Mouse (Mus musculus) hindbrain, embryonic 13.5 days (tissue): ENCODE measurements at regions not wholly inside any gene's neighbourhood (a gene's known extent, or its start where the extent isn't known, plus 50 kb on each side); places are given as distances from the start of the nearest gene placed in this dataset.
A peak's percentile ranks its signal among the peaks of the same experiment; 100 is the strongest.
"Not testable (repeated sequence)": the region's sequence is repeated elsewhere in the genome, so short reads cannot be mapped to it uniquely, and the experiment has no call there.

ENCODE experiments used
- ATAC-seq: fragments of 200-750 bp; cut with Nextera tagmentation; 2 replicates; pipeline ENCODE4 v1.8.0; 2017; ENCODE audit warnings: moderate TSS enrichment; ENCODE audit not compliant: low FRiP score
- H3K27ac ChIP-seq: fragments of 300-500 bp; sonication (generic); 2 replicates; pipeline ENCODE4 v1.5.1; 2015; ENCODE audit warnings: inconsistent platforms, mild to moderate bottlenecking, moderate library complexity
- H3K27me3 ChIP-seq: fragments of 300-500 bp; sonication (generic); 2 replicates; pipeline ENCODE4 v1.6.1; 2015; ENCODE audit warnings: mild to moderate bottlenecking, inconsistent platforms
- H3K36me3 ChIP-seq: fragments of 300-500 bp; sonication (generic); 2 replicates; pipeline ENCODE4 v1.6.1; 2015; ENCODE audit warnings: mild to moderate bottlenecking, inconsistent platforms
- H3K4me1 ChIP-seq: fragments of 300-500 bp; sonication (generic); replicated peaks from 2 replicates; pipeline ENCODE4 v1.6.1; 2015; ENCODE audit warnings: inconsistent platforms
- H3K4me2 ChIP-seq: fragments of 300-500 bp; sonication (generic); 2 replicates; pipeline ENCODE4 v1.6.1; 2015; ENCODE audit warnings: inconsistent platforms, mild to moderate bottlenecking, moderate library complexity
- H3K4me3 ChIP-seq: fragments of 300-500 bp; sonication (generic); 2 replicates; pipeline ENCODE4 v1.5.1; 2015; ENCODE audit warnings: mild to moderate bottlenecking, inconsistent platforms
- H3K9ac ChIP-seq: fragments of 300-500 bp; sonication (generic); 2 replicates; pipeline ENCODE4 v1.6.1; 2015; ENCODE audit warnings: mild to moderate bottlenecking, inconsistent platforms
- H3K9me3 ChIP-seq: fragments of 300-500 bp; sonication (generic); 2 replicates; pipeline ENCODE4 v1.6.1; 2016; ENCODE audit warnings: inconsistent platforms
- WGBS: fragments of 180-500 bp; shearing (Covaris S2); methylation state at CpG from one replicate; pipeline ENCODE4 v1.1.7; 2015; 5-methylcytosine and 5-hydroxymethylcytosine counted together

DNA sequence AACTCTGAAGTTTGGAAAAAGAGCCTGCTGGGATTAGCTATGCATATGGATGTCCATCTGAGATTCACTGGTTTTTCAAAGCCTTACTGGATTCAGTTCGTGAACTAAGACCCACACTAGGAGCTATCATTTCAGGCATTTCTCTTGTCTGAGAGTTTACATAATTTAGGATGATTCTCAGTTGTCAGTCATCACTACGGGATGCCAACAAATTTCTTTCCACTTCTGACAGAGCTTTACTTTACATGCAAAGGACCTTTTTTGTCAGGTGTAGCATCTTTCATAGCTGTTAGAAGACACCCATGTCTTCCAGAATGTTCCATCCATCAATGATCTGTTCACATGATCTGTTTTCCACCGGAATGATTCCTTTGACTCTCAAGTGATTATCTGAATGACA, 154.4 kb downstream of the Gm31371 start:
- H3K4me2 ChIP-seq, H3K4me3 ChIP-seq, H3K9me3 ChIP-seq, H3K27ac ChIP-seq, H3K36me3 ChIP-seq, H3K4me1 ChIP-seq, H3K27me3 ChIP-seq, H3K9ac ChIP-seq, ATAC-seq: not testable (repeated sequence)
- WGBS = 75% methylated on average over 2 of the region's 3 CpGs

DNA sequence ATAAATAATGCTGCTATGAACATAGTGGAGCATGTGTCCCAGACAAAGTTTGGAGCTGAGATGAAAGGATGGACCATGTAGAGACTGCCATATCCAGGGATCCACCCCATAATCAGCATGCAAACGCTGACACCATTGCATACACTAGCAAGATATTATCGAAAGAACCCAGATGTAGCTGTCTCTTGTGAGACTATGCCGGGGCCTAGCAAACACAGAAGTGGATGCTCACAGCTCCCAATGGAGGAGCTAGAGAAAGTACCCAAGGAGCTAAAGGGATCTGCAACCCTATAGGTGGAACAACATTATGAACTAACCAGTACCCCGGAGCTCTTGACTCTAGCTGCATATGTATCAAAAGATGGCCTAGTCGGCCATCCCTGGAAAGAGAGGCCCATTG, 194.9 kb downstream of the Gm31371 start:
- H3K4me2 ChIP-seq, H3K9me3 ChIP-seq, ATAC-seq, H3K36me3 ChIP-seq, H3K4me3 ChIP-seq, H3K4me1 ChIP-seq, H3K9ac ChIP-seq, H3K27me3 ChIP-seq, H3K27ac ChIP-seq: not testable (repeated sequence)
- WGBS = 84% methylated on average over 5 of the region's 5 CpGs

DNA sequence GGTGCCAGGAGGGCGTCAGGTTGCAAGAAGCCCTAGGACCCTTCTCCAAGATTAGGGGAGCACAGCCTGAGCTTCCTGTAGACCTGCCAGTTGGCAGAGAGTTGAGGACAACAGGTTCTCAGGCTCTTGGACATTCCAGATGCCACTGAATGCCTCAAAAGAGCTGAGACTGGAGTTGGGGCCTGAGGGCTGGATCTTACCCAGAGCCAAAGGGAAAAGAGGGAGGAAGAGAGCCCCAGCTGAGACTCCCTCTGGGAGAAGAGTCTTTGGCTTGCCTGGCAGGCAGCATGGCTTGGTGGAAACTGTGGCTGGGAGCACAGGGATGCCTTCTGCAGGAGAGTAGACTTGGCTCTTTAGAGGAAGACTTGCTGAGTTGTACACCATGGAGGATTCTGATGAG, 197.0 kb downstream of the Gm31371 start:
- not testable (repeated sequence) for H3K9ac ChIP-seq, H3K36me3 ChIP-seq, H3K9me3 ChIP-seq, ATAC-seq, H3K4me2 ChIP-seq, H3K4me3 ChIP-seq, H3K4me1 ChIP-seq, H3K27ac ChIP-seq, H3K27me3 ChIP-seq
- WGBS = no CpG with 5 or more reads among the region's 1 CpGs

DNA sequence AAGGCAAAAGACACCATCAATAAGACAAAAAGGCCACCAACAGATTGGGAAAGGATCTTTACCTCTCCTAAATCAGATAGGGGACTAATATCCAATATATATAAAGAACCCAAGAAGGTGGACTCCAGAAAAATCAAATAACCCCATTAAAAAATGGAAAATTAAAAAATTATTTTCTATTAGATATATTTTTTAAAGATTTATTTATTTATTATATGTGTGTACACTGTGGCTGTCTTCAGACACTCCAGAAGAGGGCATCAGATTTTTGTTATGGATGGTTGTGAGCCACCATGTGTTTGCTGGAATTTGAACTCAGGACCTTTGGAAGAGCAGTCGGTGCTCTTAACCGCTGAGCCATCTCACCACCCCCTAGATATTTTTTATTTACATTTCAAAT, 199.2 kb downstream of the Gm31371 start:
- H3K9ac ChIP-seq, H3K27ac ChIP-seq, H3K36me3 ChIP-seq, H3K9me3 ChIP-seq, ATAC-seq, H3K4me2 ChIP-seq, H3K4me3 ChIP-seq, H3K27me3 ChIP-seq, H3K4me1 ChIP-seq: not testable (repeated sequence)
- WGBS = no CpG with 5 or more reads among the region's 2 CpGs

DNA sequence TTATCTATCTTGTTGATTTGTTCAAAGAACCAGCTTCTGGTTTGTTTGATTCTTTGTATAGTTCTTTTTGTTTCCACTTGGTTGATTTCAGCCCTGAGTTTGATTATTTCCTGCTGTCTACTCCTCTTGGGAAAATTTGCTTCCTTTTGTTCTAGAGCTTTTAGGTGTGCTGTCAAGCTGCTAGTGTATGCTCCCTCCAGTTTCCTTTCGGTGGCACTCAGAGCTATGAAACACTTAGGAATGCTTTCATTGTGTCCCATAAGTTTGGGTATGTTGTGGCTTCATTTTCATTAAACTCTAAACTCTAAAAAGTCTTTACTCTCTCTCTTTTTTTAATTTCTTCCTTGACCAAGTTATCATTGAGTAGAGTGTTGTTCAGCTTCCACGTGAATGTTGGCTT, 204.0 kb downstream of the Gm31371 start:
- H3K27ac ChIP-seq, H3K4me2 ChIP-seq, H3K9ac ChIP-seq, H3K36me3 ChIP-seq, H3K4me3 ChIP-seq, ATAC-seq, H3K9me3 ChIP-seq, H3K4me1 ChIP-seq, H3K27me3 ChIP-seq: not testable (repeated sequence)
- WGBS = 86% methylated on average over 1 of the region's 2 CpGs

DNA sequence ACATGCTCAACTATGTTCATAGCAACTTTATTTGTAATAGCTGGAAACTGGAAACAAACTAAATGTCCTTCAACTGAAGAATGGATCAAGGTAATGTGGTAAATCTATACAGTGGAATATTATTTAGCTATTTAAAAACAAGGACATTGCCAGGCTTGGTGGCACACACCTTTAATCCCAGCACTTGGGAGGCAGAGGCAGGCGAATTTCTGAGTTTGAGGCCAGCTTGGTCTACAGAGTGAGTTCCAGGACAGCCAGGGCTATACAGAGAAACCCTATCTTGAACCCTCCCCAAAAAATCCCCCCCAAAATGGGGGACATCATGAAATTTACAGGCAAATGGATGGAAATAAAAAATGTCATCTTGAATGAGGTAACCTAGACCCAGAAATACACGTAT, 213.6 kb downstream of the Gm31371 start:
- not testable (repeated sequence) for ATAC-seq, H3K4me2 ChIP-seq, H3K9ac ChIP-seq, H3K4me1 ChIP-seq, H3K27me3 ChIP-seq, H3K36me3 ChIP-seq, H3K4me3 ChIP-seq, H3K9me3 ChIP-seq, H3K27ac ChIP-seq
- WGBS = 73% methylated on average over 2 of the region's 2 CpGs

DNA sequence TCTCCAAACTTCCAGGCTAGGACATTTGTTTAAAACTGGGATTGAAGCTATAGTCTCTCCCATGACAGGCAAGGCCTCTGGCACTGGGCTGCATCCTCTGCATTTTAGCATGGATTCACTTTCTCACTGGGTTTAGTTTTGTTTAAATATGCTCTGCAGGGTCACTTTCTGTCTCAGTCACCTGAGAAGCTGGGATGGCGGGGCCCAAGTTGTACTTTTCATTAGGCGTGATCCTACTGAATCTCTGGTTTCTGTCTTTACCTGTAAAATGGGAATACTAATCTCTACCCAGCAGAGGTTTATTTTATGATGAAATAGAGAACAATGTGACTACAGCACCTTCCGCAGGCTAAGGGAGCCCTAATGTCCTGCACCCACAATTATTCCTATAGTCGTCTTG, 216.4 kb downstream of the Gm31371 start:
- H3K9me3 ChIP-seq, H3K4me1 ChIP-seq, H3K9ac ChIP-seq, ATAC-seq, H3K4me3 ChIP-seq, H3K27me3 ChIP-seq, H3K36me3 ChIP-seq, H3K4me2 ChIP-seq, H3K27ac ChIP-seq: not testable (repeated sequence)
- WGBS = 82% methylated on average over 4 of the region's 4 CpGs

DNA sequence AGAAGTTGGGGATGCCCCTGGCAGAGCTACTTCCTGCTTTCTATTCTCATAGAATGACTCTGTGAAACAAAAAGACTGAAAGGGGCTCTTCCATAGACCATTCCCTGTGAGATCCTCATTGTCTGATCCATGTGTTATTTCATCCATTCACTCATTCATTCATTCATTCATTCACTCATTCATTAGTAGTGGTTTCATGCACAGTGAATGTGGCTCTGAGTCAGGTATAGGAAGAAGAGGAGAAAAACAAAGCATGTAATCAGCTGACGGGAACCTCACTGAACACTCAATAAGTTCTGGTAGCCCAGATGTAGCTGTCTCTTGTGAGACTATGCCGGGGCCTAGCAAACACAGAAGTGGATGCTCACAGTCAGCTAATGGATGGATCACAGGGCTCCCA, 217.0 kb downstream of the Gm31371 start:
- 98% methylated on average over 2 of the region's 2 CpGs for WGBS
- not testable (repeated sequence) for H3K36me3 ChIP-seq, ATAC-seq, H3K4me3 ChIP-seq, H3K9me3 ChIP-seq, H3K27me3 ChIP-seq, H3K4me2 ChIP-seq, H3K4me1 ChIP-seq, H3K27ac ChIP-seq, H3K9ac ChIP-seq

DNA sequence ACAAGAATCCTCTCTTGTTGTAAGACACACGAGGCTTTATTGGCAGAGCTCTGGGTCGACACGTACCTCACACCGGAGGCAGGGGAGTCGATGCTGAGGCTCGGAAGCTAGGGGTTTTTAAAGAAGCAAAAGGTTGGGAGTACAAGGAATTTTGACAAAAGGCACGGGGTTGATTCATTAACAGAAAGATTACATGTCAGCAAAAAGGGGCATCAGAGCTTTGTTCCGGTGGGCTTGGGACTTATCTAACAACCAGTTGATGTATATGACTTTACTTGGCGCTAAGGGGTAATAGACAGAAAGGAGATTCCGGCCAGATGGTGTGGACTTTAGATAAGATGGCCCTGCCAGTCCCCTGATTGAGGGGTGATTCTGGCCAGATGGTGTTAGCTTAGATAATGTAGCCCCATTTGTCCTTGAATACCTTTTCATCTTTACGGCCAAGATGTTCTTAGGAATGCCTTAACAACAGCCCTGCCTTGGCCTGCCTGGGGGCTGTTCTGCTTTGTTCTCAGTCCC, 218.3 kb downstream of the Gm31371 start:
- not testable (repeated sequence) for H3K27ac ChIP-seq, H3K27me3 ChIP-seq, H3K4me3 ChIP-seq, H3K9me3 ChIP-seq, H3K4me1 ChIP-seq, H3K4me2 ChIP-seq, H3K36me3 ChIP-seq, ATAC-seq, H3K9ac ChIP-seq
- 94% methylated on average over 10 of the region's 11 CpGs for WGBS

DNA sequence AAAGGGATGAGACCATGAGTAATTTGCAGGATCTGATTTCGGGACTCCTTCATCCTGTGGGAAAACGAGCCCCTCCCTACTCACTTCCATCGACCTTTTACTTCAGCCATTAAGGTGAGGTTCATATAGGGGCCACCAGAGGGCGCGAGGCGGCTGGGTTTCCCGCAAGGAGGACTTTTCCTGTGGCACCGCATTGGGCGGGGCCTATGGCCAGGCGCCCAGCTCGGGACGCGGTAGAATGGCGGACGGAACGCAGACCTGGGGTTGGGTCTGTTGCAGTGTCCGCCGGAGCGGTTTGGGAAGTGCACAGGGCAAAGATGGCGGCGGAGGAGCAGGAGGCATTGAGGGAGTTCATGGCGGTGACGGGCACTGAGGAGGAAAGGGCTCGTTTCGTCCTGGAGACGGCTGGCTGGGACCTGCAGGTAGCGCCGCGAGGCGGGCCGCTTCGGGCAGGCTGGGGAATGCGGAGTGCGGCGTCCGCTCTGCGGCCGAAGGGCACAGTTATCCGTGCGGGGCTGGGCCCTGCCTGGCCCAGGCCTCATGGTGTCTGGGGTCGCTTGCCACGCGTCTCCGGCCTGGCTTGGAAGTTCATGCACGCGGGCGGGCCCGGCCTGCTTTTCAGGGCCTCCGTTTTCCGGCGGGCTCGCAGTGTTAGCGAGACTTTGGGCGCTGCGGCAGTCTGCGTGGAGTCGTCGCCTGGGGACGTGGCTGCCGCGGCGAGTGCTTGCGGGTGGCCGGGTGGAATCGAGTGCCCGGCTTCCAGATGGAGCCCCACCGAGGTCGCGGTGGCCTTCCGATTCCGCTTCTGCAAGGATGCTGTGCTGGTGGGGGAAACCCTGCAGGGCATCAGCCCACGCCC, 219.1 kb downstream of the Gm31371 start:
- H3K4me1 ChIP-seq, H3K27me3 ChIP-seq, H3K36me3 ChIP-seq, H3K9me3 ChIP-seq: not testable (repeated sequence)
- Histone ChIP-seq H3K27ac (peak overlapping the region; percentile 77), H3K9ac (peak overlapping the region; percentile 79), H3K4me3 (peak overlapping the region; percentile 52), H3K4me2 (peak overlapping the region; percentile 43)
- WGBS = 13% methylated on average over 60 of the region's 72 CpGs
- ATAC-seq = peak; percentile 100

DNA sequence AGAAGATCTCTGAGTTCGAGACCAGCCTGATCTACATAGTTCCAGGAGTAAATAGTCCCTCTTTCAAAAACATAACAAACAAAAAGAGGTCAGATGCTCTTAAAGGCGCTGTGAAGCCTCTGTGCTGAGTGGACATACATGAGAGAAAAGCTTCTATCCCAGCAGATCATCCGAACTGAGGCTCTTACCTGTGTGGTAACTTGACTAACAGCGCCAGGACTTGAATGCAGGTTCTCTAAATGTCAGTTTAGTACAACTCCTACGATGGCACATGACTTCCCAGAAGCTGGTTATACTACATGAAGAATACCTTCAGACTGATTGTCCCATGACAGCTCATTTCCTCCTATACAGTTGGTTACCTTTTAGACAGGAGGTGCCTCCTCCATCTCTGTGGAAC, 220.4 kb downstream of the Gm31371 start:
- H3K4me1 ChIP-seq, H3K27me3 ChIP-seq, H3K27ac ChIP-seq, H3K36me3 ChIP-seq, ATAC-seq, H3K9me3 ChIP-seq, H3K4me3 ChIP-seq, H3K9ac ChIP-seq: not testable (repeated sequence)
- peak overlapping the region; percentile 36; the same call in 1 of the 2 replicates for H3K4me2 ChIP-seq
- 91% methylated on average over 5 of the region's 5 CpGs for WGBS

DNA sequence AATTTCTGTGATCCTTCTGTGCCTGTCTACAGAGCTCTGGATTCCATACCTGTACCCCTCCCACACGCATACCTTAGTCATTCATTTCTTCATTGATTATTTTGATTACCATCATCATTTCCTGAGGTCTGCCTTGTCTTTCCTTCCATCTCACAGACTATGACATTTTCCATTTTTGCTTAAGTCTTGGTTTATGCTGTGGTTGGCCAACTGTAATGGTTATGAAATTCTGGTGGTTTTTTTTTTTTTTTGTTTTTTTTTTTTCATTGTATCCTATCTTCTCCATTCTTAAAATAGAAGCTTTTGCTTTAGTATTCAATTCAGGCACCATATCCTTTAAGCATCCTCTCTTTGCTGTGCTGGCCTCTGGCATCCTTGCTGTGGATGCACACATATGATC, 227.4 kb downstream of the Gm15319 start:
- not testable (repeated sequence) for ATAC-seq, H3K4me1 ChIP-seq, H3K4me3 ChIP-seq, H3K27me3 ChIP-seq, H3K27ac ChIP-seq, H3K9me3 ChIP-seq, H3K36me3 ChIP-seq, H3K9ac ChIP-seq, H3K4me2 ChIP-seq
- 100% methylated on average over 1 of the region's 1 CpGs for WGBS

DNA sequence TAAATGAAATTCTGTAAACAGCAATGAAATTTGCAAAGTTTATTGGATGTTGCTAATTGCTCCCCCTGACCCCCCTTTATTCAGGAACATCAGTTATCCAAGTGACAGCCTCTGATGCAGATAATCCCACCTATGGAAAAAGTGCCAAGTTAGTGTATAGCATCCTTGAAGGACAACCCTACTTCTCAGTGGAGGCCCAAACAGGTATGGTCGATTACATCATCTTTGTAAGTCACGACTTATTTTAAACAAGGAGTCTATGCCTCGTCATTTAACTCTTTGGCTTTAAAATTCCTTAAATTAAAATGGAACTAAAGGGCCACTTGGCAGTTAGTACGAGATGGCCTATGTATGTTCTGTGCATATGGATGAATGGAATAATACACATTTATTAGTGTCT, 217.6 kb downstream of the Gm15319 start:
- 86% methylated on average over 4 of the region's 4 CpGs for WGBS
- not testable (repeated sequence) for H3K9me3 ChIP-seq, ATAC-seq, H3K4me2 ChIP-seq, H3K4me1 ChIP-seq, H3K27ac ChIP-seq, H3K9ac ChIP-seq, H3K27me3 ChIP-seq, H3K36me3 ChIP-seq, H3K4me3 ChIP-seq
